ENCODE assay signal across 17 mouse cellular contexts in the genomic region with DNA sequence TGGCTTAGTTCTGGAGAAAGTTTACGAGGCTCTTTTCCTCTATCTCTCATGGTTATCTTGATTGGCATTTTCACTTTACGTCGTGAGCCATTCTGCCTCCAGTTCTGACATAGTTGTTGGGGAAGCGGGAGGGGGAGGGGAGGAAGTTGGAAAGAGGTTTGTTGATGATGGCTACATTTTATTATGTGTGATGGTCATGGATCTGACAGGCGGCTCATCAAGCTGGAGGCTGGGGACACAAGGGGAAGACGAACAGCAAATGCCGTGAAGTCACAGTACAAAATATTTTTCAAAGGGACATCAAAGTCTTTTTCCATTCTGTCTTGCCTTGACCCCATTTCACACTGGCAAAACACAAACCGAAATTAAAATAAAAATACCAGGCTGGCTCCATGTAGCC.
A peak's percentile ranks its signal among the peaks of the same experiment; 100 is the strongest.
DNase-seq lines count a peak whose midpoint lies in the region; ATAC-seq lines count a peak whose summit lies in the region.
"Had no signal": no experiment of that assay in that cellular context is flagged by ENCODE, and none has a peak within 500 bp of the region (broad histone marks: within the 10 kb centered on the region; RNA-seq: fewer than 3 reads in every experiment).

No protein-coding gene starts in this region.

- H3K27ac ChIP-seq in limb, embryonic 12.5 days: peak overlapping the region; percentile 89
- H3K27ac ChIP-seq in neural tube, embryonic 14.5 days (ENCODE audit: low read depth, low read length): 0 out of 2 replicates have a peak overlapping the region, but pooled peaks have one; percentile 18
- H3K27ac ChIP-seq: heart, embryonic 13.5 days; hindbrain, embryonic 13.5 days; liver, embryonic 15.5 days; neural tube, embryonic 12.5 days had no signal

- ATAC-seq in limb, embryonic 12.5 days (ENCODE audit: insufficient number of reproducible peaks, insufficient read depth, low FRiP score, low TSS enrichment, low read depth): no peak
- no peak for ATAC-seq in neural tube, embryonic 14.5 days (ENCODE audit: low read depth)
- ATAC-seq: CD4-positive, CD25-positive, alpha-beta regulatory T cell, adult 4 months; forebrain, postnatal 0 days had no signal

- H3K36me3 ChIP-seq in limb, embryonic 12.5 days: no peaks in the 10 kb centered on the region
- H3K36me3 ChIP-seq in neural tube, embryonic 14.5 days (ENCODE audit: control insufficient read depth, insufficient read depth, low read length): no peaks in the 10 kb centered on the region
- H3K36me3 ChIP-seq: heart, embryonic 13.5 days; hindbrain, embryonic 13.5 days; liver, embryonic 15.5 days; neural tube, embryonic 12.5 days had no signal

- no peak overlapping the region for H3K9ac ChIP-seq in limb, embryonic 12.5 days (replicated peaks)
- H3K9ac ChIP-seq in neural tube, embryonic 14.5 days (replicated peaks; ENCODE audit: low read depth, low read length): no peak overlapping the region
- H3K9ac ChIP-seq: forebrain, postnatal 0 days; heart, embryonic 13.5 days; hindbrain, embryonic 13.5 days; liver, embryonic 15.5 days; neural tube, embryonic 12.5 days had no signal

- peaks cover 38% of the 10 kb centered on the region for H3K4me1 ChIP-seq in limb, embryonic 12.5 days (replicated peaks)
- H3K4me1 ChIP-seq in neural tube, embryonic 14.5 days (ENCODE audit: control insufficient read depth, insufficient read depth, low read length): peaks cover 6% of the 10 kb centered on the region
- H3K4me1 ChIP-seq: liver, embryonic 15.5 days had no signal

- DNase-seq in kidney, postnatal 10 days: peak; percentile 65
- DNase-seq in kidney, postnatal 36 days: no peak
- DNase-seq in adrenal gland, postnatal 25 days: peak; percentile 31
- no peak for DNase-seq in ovary, postnatal 14 days (ENCODE audit: low spot score)
- no peak for DNase-seq in cerebellum, adult 18-20 months
- DNase-seq: forebrain, postnatal 0 days; gastrocnemius, postnatal 25 days; midbrain, embryonic 14.5 days; thymus, postnatal 25 days had no signal

- WGBS in limb, embryonic 12.5 days: 9% methylated on average over 8 of the region's 8 CpGs
- WGBS in neural tube, embryonic 14.5 days: 30% methylated on average over 8 of the region's 8 CpGs

- no peaks in the 10 kb centered on the region for H3K27me3 ChIP-seq in limb, embryonic 12.5 days
- no peaks in the 10 kb centered on the region for H3K27me3 ChIP-seq in neural tube, embryonic 14.5 days (ENCODE audit: control insufficient read depth, insufficient read depth, low read length)
- H3K27me3 ChIP-seq: heart, embryonic 13.5 days; liver, embryonic 15.5 days had no signal

- H3K9me3 ChIP-seq in limb, embryonic 12.5 days: no peaks in the 10 kb centered on the region
- H3K9me3 ChIP-seq in neural tube, embryonic 14.5 days (ENCODE audit: control insufficient read depth, low read length): no peaks in the 10 kb centered on the region
- H3K9me3 ChIP-seq: heart, embryonic 13.5 days; hindbrain, embryonic 13.5 days; liver, embryonic 15.5 days; neural tube, embryonic 12.5 days had no signal

- H3K4me3 ChIP-seq in limb, embryonic 12.5 days (replicated peaks): no peak overlapping the region
- H3K4me3 ChIP-seq in neural tube, embryonic 14.5 days (ENCODE audit: low read depth, low read length): no peak overlapping the region
- H3K4me3 ChIP-seq: erythroblast, embryonic 14.5 days; heart, embryonic 13.5 days; hindbrain, embryonic 13.5 days; liver, embryonic 15.5 days; neural tube, embryonic 12.5 days had no signal

- H3K4me2 ChIP-seq in limb, embryonic 12.5 days: peak overlapping the region; percentile 27
- H3K4me2 ChIP-seq in neural tube, embryonic 14.5 days (ENCODE audit: low read depth, low read length): no peak overlapping the region
- H3K4me2 ChIP-seq: heart, embryonic 13.5 days; hindbrain, embryonic 13.5 days; liver, embryonic 15.5 days; neural tube, embryonic 12.5 days had no signal

Comparison
In these comparisons a context has a peak if more than half of its experiments do, and no peak if none do; other contexts are left out.
1. DNase-seq: peak in kidney, postnatal 10 days (single experiment) and adrenal gland, postnatal 25 days (single experiment); none in kidney, postnatal 36 days (0 of 2), ovary, postnatal 14 days (single experiment) and cerebellum, adult 18-20 months (0 of 2).